Mouse (Mus musculus) telencephalon, adult 2 months (tissue): ENCODE data around the gene Zmym5.
A peak's percentile ranks its signal among the peaks of the same experiment; 100 is the strongest.
"Not testable (repeated sequence)": the region's sequence is repeated elsewhere in the genome, so short reads cannot be mapped to it uniquely, and the experiment has no call there.

Experiments
- DNase-seq: peaks from one replicate; pipeline ENCODE4 v3.0.0-alpha.2; 2011; ENCODE audit warnings: low read depth, low spot score

Zmym5 gene

GRCm38 (mm10) chr14:56811701-56812339 lies at the start of gene Zmym5:
TSS of gene Zmym5 (minus strand) at chr14:56811716.
- DNase-seq, result not testable (repeated sequence)

- DNase-seq, result no peak
Observed at GRCm38 (mm10) chr14:56849681-56850080, 38.2 kb upstream of the Zmym5 start.

GRCm38 (mm10) chr14:56848322-56848721 lies 36.8 kb upstream of the Zmym5 start:
- no peak for DNase-seq

- DNase-seq, result no peak
Observed at GRCm38 (mm10) chr14:56844507-56844906, 33.0 kb upstream of the Zmym5 start.

- no peak for DNase-seq
Observed at GRCm38 (mm10) chr14:56844033-56844432, 32.5 kb upstream of the Zmym5 start.

GRCm38 (mm10) chr14:56834576-56834975 lies 23.1 kb upstream of the Zmym5 start:
- DNase-seq, result not testable (repeated sequence)

- not testable (repeated sequence) for DNase-seq
Observed at GRCm38 (mm10) chr14:56833211-56833610, 21.7 kb upstream of the Zmym5 start.

- DNase-seq, result no peak
Observed at GRCm38 (mm10) chr14:56832563-56833113, 21.1 kb upstream of the Zmym5 start.

GRCm38 (mm10) chr14:56832147-56832546 lies 20.6 kb upstream of the Zmym5 start:
- DNase-seq, result no peak

- no peak for DNase-seq
Observed at GRCm38 (mm10) chr14:56830491-56831045, 19.1 kb upstream of the Zmym5 start.

- no peak for DNase-seq
Observed at GRCm38 (mm10) chr14:56824562-56824961, 13.0 kb upstream of the Zmym5 start.

- no peak for DNase-seq
Observed at GRCm38 (mm10) chr14:56817616-56818015, 6.1 kb upstream of the Zmym5 start.

- DNase-seq, result no peak
Observed at GRCm38 (mm10) chr14:56817131-56817530, 5.6 kb upstream of the Zmym5 start.

GRCm38 (mm10) chr14:56816541-56816940 lies 5.0 kb upstream of the Zmym5 start:
- no peak for DNase-seq

- peak; percentile 60 for DNase-seq
Observed at GRCm38 (mm10) chr14:56812520-56813036, 1.1 kb upstream of the Zmym5 start.

GRCm38 (mm10) chr14:56810781-56811690 lies 480 bp downstream of the Zmym5 start:
- DNase-seq, result not testable (repeated sequence)

GRCm38 (mm10) chr14:56793243-56793642 lies 18.3 kb downstream of the Zmym5 start:
- no peak for DNase-seq

- DNase-seq, result no peak
Observed at GRCm38 (mm10) chr14:56784575-56784974, 26.9 kb downstream of the Zmym5 start.

- DNase-seq, result no peak
Observed at GRCm38 (mm10) chr14:56778933-56779300, 32.6 kb downstream of the Zmym5 start.

- peak; percentile 95 for DNase-seq
Observed at GRCm38 (mm10) chr14:56778200-56778932, 33.1 kb downstream of the Zmym5 start, which contains the start of gene Pspc1. TSS of gene Pspc1 (minus strand) at chr14:56778316.
